Mouse (Mus musculus) spleen, adult 2 months (tissue): Measurements from ENCODE around the gene Gm20388.

Source experiments
- CTCF ChIP-seq: fragments of 200-500 bp; IDR thresholded peaks from 2 replicates; pipeline ENCODE4 v1.5.1; 2011; ENCODE audit warnings: mild to moderate bottlenecking, inconsistent platforms; ENCODE audit not compliant: insufficient read depth, insufficient read length, insufficient replicate concordance; ENCODE audit errors: extremely low read depth
- POLR2A ChIP-seq: fragments of 200-500 bp; IDR thresholded peaks from 2 replicates; pipeline ENCODE4 v1.6.1; 2011; ENCODE audit warnings: low read depth, low read length, inconsistent platforms

GRCm38 (mm10) chr8:120312452-120312851 lies 401.8 kb downstream of the Gm20388 start:
- TF ChIP-seq POLR2A (no peak), CTCF (no peak)
